Comparison of ENCODE assay signal across 24 mouse cellular contexts in the genomic region with DNA sequence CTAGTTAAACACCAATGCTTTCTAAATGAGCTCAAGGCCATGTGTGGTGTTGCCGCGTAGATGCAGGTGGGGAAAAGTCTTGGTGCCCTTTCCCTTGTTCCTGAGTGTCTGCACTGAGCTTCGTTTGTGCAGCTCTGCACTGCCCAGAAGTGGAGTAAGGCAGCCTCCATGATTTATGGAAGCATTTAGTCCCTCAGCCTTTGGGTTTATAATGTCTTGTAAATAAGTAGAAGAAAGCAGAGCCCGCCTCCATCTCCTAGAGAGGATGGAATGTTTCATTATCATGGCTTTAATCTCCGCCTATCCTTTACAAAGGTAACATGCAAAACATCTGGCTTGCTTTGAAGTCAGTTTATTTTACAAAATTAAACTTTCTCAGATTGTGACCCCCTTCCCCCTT.
A peak's percentile ranks its signal among the peaks of the same experiment; 100 is the strongest.
DNase-seq lines count a peak whose midpoint lies in the region; ATAC-seq and TF ChIP-seq lines count a peak whose summit lies in the region.
"Had no signal": no experiment of that assay in that cellular context is flagged by ENCODE, and none has a peak within 500 bp of the region (broad histone marks: within the 10 kb centered on the region; RNA-seq: fewer than 3 reads in every experiment).

No protein-coding gene starts in this region.

- WGBS in kidney, embryonic 14.5 days = 32% methylated on average over 5 of the region's 5 CpGs
- WGBS in embryonic facial prominence, embryonic 14.5 days = 35% methylated on average over 5 of the region's 5 CpGs
- WGBS in limb, embryonic 14.5 days = 19% methylated on average over 5 of the region's 5 CpGs

- no peak for TF ChIP-seq POLR2A in limb, embryonic 14.5 days (IDR thresholded peaks at IDR 0.05; ENCODE audit: borderline replicate concordance, extremely low read depth, insufficient read depth, insufficient read length)

- no peaks in the 10 kb centered on the region for H3K36me3 ChIP-seq in kidney, embryonic 14.5 days (ENCODE audit: control insufficient read depth, insufficient read depth, low read length)
- no peaks in the 10 kb centered on the region for H3K36me3 ChIP-seq in embryonic facial prominence, embryonic 14.5 days (ENCODE audit: control insufficient read depth, insufficient read depth, low read length)
- no peaks in the 10 kb centered on the region for H3K36me3 ChIP-seq in limb, embryonic 14.5 days (ENCODE audit: control insufficient read depth, insufficient read depth, low read length)
- H3K36me3 ChIP-seq: forebrain, embryonic 15.5 days; heart, embryonic 10.5 days; hindbrain, embryonic 12.5 days; liver, embryonic 12.5 days; midbrain, embryonic 10.5 days had no signal

- peak; percentile 63 for ATAC-seq in kidney, embryonic 14.5 days (ENCODE audit: low FRiP score, low TSS enrichment)
- ATAC-seq in embryonic facial prominence, embryonic 14.5 days (ENCODE audit: low read depth) = no peak
- ATAC-seq in limb, embryonic 14.5 days (ENCODE audit: low FRiP score, low read depth) = peak; percentile 34; the same call in 1 of the 2 replicates
- ATAC-seq: forebrain, embryonic 15.5 days; inflammation-experienced regulatory T-cells, adult 6 months; liver, embryonic 12.5 days had no signal

- H3K4me3 ChIP-seq in kidney, embryonic 14.5 days (ENCODE audit: low read length) = no peak overlapping the region
- no peak overlapping the region for H3K4me3 ChIP-seq in embryonic facial prominence, embryonic 14.5 days (ENCODE audit: low read depth, low read length)
- H3K4me3 ChIP-seq in limb, embryonic 14.5 days (replicated peaks; ENCODE audit: low read length) = no peak overlapping the region
- H3K4me3 ChIP-seq: erythroblast, embryonic 14.5 days; forebrain, embryonic 15.5 days; heart, embryonic 10.5 days; hindbrain, embryonic 12.5 days; liver, embryonic 12.5 days; midbrain, embryonic 10.5 days had no signal

- H3K27me3 ChIP-seq in kidney, embryonic 14.5 days (ENCODE audit: control insufficient read depth, insufficient read depth, low read length) = no peaks in the 10 kb centered on the region
- no peaks in the 10 kb centered on the region for H3K27me3 ChIP-seq in embryonic facial prominence, embryonic 14.5 days (replicated peaks; ENCODE audit: control insufficient read depth, insufficient read depth, low read length)
- H3K27me3 ChIP-seq in limb, embryonic 14.5 days (ENCODE audit: control insufficient read depth, insufficient read depth, low read length) = no peaks in the 10 kb centered on the region
- H3K27me3 ChIP-seq: forebrain, embryonic 15.5 days; hindbrain, embryonic 12.5 days; liver, embryonic 12.5 days had no signal

- peaks cover 9% of the 10 kb centered on the region for H3K4me1 ChIP-seq in kidney, embryonic 14.5 days (ENCODE audit: control insufficient read depth, insufficient read depth, low read length)
- peaks cover 59% of the 10 kb centered on the region for H3K4me1 ChIP-seq in embryonic facial prominence, embryonic 14.5 days (ENCODE audit: control insufficient read depth, insufficient read depth, low read length)
- H3K4me1 ChIP-seq in limb, embryonic 14.5 days (ENCODE audit: control insufficient read depth, insufficient read depth, low read length) = peaks cover 35% of the 10 kb centered on the region
- H3K4me1 ChIP-seq: forebrain, embryonic 15.5 days; hindbrain, embryonic 12.5 days; liver, embryonic 12.5 days had no signal

- H3K4me2 ChIP-seq in kidney, embryonic 14.5 days (replicated peaks; ENCODE audit: low read depth, low read length) = no peak overlapping the region
- no peak overlapping the region for H3K4me2 ChIP-seq in embryonic facial prominence, embryonic 14.5 days (ENCODE audit: low read depth, low read length)
- no peak overlapping the region for H3K4me2 ChIP-seq in limb, embryonic 14.5 days (replicated peaks; ENCODE audit: low read depth, low read length, severe bottlenecking)
- H3K4me2 ChIP-seq: forebrain, embryonic 15.5 days; hindbrain, embryonic 12.5 days; liver, embryonic 12.5 days had no signal

- H3K9ac ChIP-seq in kidney, embryonic 14.5 days (ENCODE audit: low read depth, low read length) = no peak overlapping the region
- no peak overlapping the region for H3K9ac ChIP-seq in embryonic facial prominence, embryonic 14.5 days (ENCODE audit: low read depth, low read length)
- H3K9ac ChIP-seq in limb, embryonic 14.5 days (ENCODE audit: low read depth, low read length, severe bottlenecking) = no peak overlapping the region
- H3K9ac ChIP-seq: forebrain, embryonic 15.5 days; hindbrain, embryonic 12.5 days; liver, embryonic 12.5 days had no signal

- peak overlapping the region; percentile 47; the same call in 1 of the 2 replicates for H3K27ac ChIP-seq in kidney, embryonic 14.5 days (ENCODE audit: low read depth, low read length)
- H3K27ac ChIP-seq in embryonic facial prominence, embryonic 14.5 days (replicated peaks; ENCODE audit: low read depth, low read length) = peak overlapping the region; percentile 78
- peak overlapping the region; percentile 79 for H3K27ac ChIP-seq in limb, embryonic 14.5 days (replicated peaks; ENCODE audit: low read depth, low read length)
- H3K27ac ChIP-seq: forebrain, embryonic 15.5 days; heart, embryonic 10.5 days; hindbrain, embryonic 12.5 days; liver, embryonic 12.5 days had no signal

- DNase-seq in kidney, postnatal 25 days = no peak
- DNase-seq in embryo, embryonic 11.5 days (ENCODE audit: low read depth, low spot score) = peak; percentile 26
- DNase-seq in embryonic facial prominence, embryonic 14.5 days (ENCODE audit: low spot score) = peak; percentile 62
- peak; percentile 44 for DNase-seq in limb, embryonic 14.5 days (ENCODE audit: low spot score)
- no peak for DNase-seq in cerebellum, adult 11 months
- no peak for DNase-seq in layer of hippocampus, postnatal 14 days (ENCODE audit: low spot score in 2 of 2)
- no peak for DNase-seq in cerebellum, adult 11-12 months
- DNase-seq: B cell, adult 2 months; cerebellum, postnatal 36 days; kidney, postnatal 36 days; layer of hippocampus, adult 9-11 months; lung, adult 2 months; lung, postnatal 36 days; right cerebral cortex, postnatal 14 days; spleen, adult 18-20 months; thymus, postnatal 25 days had no signal

- H3K9me3 ChIP-seq in kidney, embryonic 14.5 days (ENCODE audit: control insufficient read depth, low read length) = no peaks in the 10 kb centered on the region
- no peaks in the 10 kb centered on the region for H3K9me3 ChIP-seq in embryonic facial prominence, embryonic 14.5 days (ENCODE audit: control insufficient read depth, low read length)
- no peaks in the 10 kb centered on the region for H3K9me3 ChIP-seq in limb, embryonic 14.5 days (ENCODE audit: control insufficient read depth, low read length)
- H3K9me3 ChIP-seq: forebrain, embryonic 15.5 days; heart, embryonic 10.5 days; hindbrain, embryonic 12.5 days; liver, embryonic 12.5 days; midbrain, embryonic 10.5 days had no signal

Comparison
In these comparisons a context has a peak if more than half of its experiments do, and no peak if none do; other contexts are left out.
1. DNase-seq: peak in embryo, embryonic 11.5 days (single experiment), embryonic facial prominence, embryonic 14.5 days (single experiment) and limb, embryonic 14.5 days (single experiment); none in kidney, postnatal 25 days (0 of 2), cerebellum, adult 11 months (single experiment), layer of hippocampus, postnatal 14 days (0 of 2) and cerebellum, adult 11-12 months (single experiment).
2. Peak in every context shown above with its lines, with median percentiles within 50 percentile points of each other: H3K27ac ChIP-seq.